Mouse (Mus musculus) stomach, embryonic 16.5 days (tissue): Measurements from ENCODE around the gene Tgfbi. TPM values are rescaled to one million over a fixed set of nuclear protein-coding genes. Genes with fewer than 3 reads are reported as not detected.
A peak's percentile ranks its signal among the peaks of the same experiment; 100 is the strongest.

Experiments
- ATAC-seq: fragments of 200-750 bp; cut with Nextera tagmentation; 2 replicates; pipeline ENCODE4 v1.8.0; 2017; ENCODE audit warnings: moderate number of reproducible peaks, moderate TSS enrichment; ENCODE audit not compliant: insufficient read depth, low FRiP score
- H3K27ac ChIP-seq: fragments of 300-500 bp; sonication (generic); 2 replicates; pipeline ENCODE4 v1.5.1; 2014; ENCODE audit warnings: low read length
- H3K27me3 ChIP-seq: fragments of 300-500 bp; sonication (generic); 2 replicates; pipeline ENCODE4 v1.6.1; 2014; ENCODE audit warnings: low read length, control low read depth, mixed read lengths; ENCODE audit not compliant: control insufficient read depth, insufficient read depth
- H3K36me3 ChIP-seq: fragments of 300-500 bp; sonication (generic); 2 replicates; pipeline ENCODE4 v1.6.1; 2014; ENCODE audit warnings: low read length; ENCODE audit not compliant: control insufficient read depth, insufficient read depth
- H3K4me1 ChIP-seq: fragments of 300-500 bp; sonication (generic); 2 replicates; pipeline ENCODE4 v1.6.1; 2014; ENCODE audit warnings: low read length, control low read depth, mixed read lengths; ENCODE audit not compliant: control insufficient read depth, insufficient read depth
- H3K4me2 ChIP-seq: fragments of 300-500 bp; sonication (generic); 2 replicates; pipeline ENCODE4 v1.6.1; 2014; ENCODE audit warnings: low read depth, low read length, mixed read lengths
- H3K4me3 ChIP-seq: fragments of 300-500 bp; sonication (generic); replicated peaks from 2 replicates; pipeline ENCODE4 v1.5.1; 2014; ENCODE audit warnings: mild to moderate bottlenecking, low read length
- H3K9ac ChIP-seq: fragments of 300-500 bp; sonication (generic); 2 replicates; pipeline ENCODE4 v1.6.1; 2014; ENCODE audit warnings: low read length
- H3K9me3 ChIP-seq: fragments of 300-500 bp; sonication (generic); replicated peaks from 2 replicates; pipeline ENCODE4 v1.6.1; 2016; ENCODE audit warnings: low read length, control low read depth; ENCODE audit not compliant: control insufficient read depth
- WGBS: fragments of 180-500 bp; shearing (Covaris S2); extraction: QIAGEN DNeasy Blood & Tissue Kit; methylation state at CpG from one replicate; pipeline ENCODE4 v1.1.7; 2014; 5-methylcytosine and 5-hydroxymethylcytosine counted together
- polyA plus RNA-seq: library from polyadenylated mRNA; unstranded; fragments of >200 nt; fragmentation: Nextera tagmentation; extraction: Ambion mirVana; gene quantifications from 2 replicates; pipeline ENCODE4 v1.2.1, GENCODE M21; 2015

Tgfbi gene
- polyA plus RNA-seq, 1 experiment from 2014 or later, result 180 TPM

- no peaks in the 10 kb centered on the region for H3K9me3 ChIP-seq
These were observed 16.1 kb upstream of the Tgfbi start for GRCm38 (mm10) chr13:56593196-56593595.

GRCm38 (mm10) chr13:56593961-56594391 lies 15.3 kb upstream of the Tgfbi start:
- Histone ChIP-seq H3K4me2 (no peak overlapping the region), H3K27ac (peak overlapping the region; percentile 70), H3K4me1 (peaks cover 61% of the 10 kb centered on the region), H3K27me3 (no peaks in the 10 kb centered on the region), H3K36me3 (no peaks in the 10 kb centered on the region), H3K9ac (0 out of 2 replicates have a peak overlapping the region, but pooled peaks have one; percentile 14), H3K4me3 (no peak overlapping the region), H3K9me3 (no peaks in the 10 kb centered on the region)
- 0 out of 2 replicates have a peak, but pooled peaks have one; percentile 11 for ATAC-seq
- 37% methylated on average over 7 of the region's 7 CpGs for WGBS

More at GRCm38 (mm10) chr13:56593196-56593595, 16.1 kb upstream of the Tgfbi start:
- Histone ChIP-seq H3K27me3 (no peaks in the 10 kb centered on the region), H3K4me2 (no peak overlapping the region), H3K27ac (no peak overlapping the region), H3K36me3 (no peaks in the 10 kb centered on the region), H3K4me3 (no peak overlapping the region), H3K4me1 (peaks cover 67% of the 10 kb centered on the region), H3K9ac (no peak overlapping the region)
- no peak for ATAC-seq
- WGBS, result 77% methylated on average over 5 of the region's 5 CpGs

- Histone ChIP-seq H3K9ac (no peak overlapping the region), H3K4me2 (no peak overlapping the region), H3K27ac (no peak overlapping the region; the same call in 1 of the 2 replicates), H3K27me3 (no peaks in the 10 kb centered on the region), H3K9me3 (no peaks in the 10 kb centered on the region), H3K36me3 (no peaks in the 10 kb centered on the region), H3K4me3 (no peak overlapping the region), H3K4me1 (peaks cover 60% of the 10 kb centered on the region)
- no peak for ATAC-seq
- 68% methylated on average over 8 of the region's 8 CpGs for WGBS
These were observed 14.1 kb upstream of the Tgfbi start for GRCm38 (mm10) chr13:56595246-56595645.

- Histone ChIP-seq H3K27me3 (no peaks in the 10 kb centered on the region), H3K4me3 (no peak overlapping the region), H3K4me1 (peaks cover 73% of the 10 kb centered on the region), H3K27ac (peak overlapping the region; percentile 83), H3K36me3 (no peaks in the 10 kb centered on the region), H3K4me2 (no peak overlapping the region), H3K9me3 (no peaks in the 10 kb centered on the region), H3K9ac (no peak overlapping the region)
- ATAC-seq, result no peak
- WGBS, result 75% methylated on average over 4 of the region's 4 CpGs
These were observed 12.0 kb upstream of the Tgfbi start for GRCm38 (mm10) chr13:56597296-56597695.

GRCm38 (mm10) chr13:56597831-56598612 lies 11.3 kb upstream of the Tgfbi start:
- 33% methylated on average over 12 of the region's 12 CpGs for WGBS
- H3K9me3 ChIP-seq, result no peaks in the 10 kb centered on the region
- H3K27me3 ChIP-seq, result no peaks in the 10 kb centered on the region
- peak overlapping the region; percentile 33 for H3K4me2 ChIP-seq
- H3K27ac ChIP-seq, result peak overlapping the region; percentile 58; the same call in 1 of the 2 replicates
- no peaks in the 10 kb centered on the region for H3K36me3 ChIP-seq
- H3K9ac ChIP-seq, result no peak overlapping the region
- peaks cover 73% of the 10 kb centered on the region for H3K4me1 ChIP-seq
- H3K4me3 ChIP-seq, result no peak overlapping the region
- peak; percentile 54; the same call in 1 of the 2 replicates for ATAC-seq

- H3K9ac ChIP-seq, result no peak overlapping the region
- WGBS, result 93% methylated on average over 2 of the region's 2 CpGs
- H3K36me3 ChIP-seq, result no peaks in the 10 kb centered on the region
- H3K27me3 ChIP-seq, result no peaks in the 10 kb centered on the region
- peaks cover 61% of the 10 kb centered on the region for H3K4me1 ChIP-seq
- no peaks in the 10 kb centered on the region for H3K9me3 ChIP-seq
- ATAC-seq, result no peak
- no peak overlapping the region for H3K4me2 ChIP-seq
- H3K27ac ChIP-seq, result peak overlapping the region; percentile 90
- no peak overlapping the region for H3K4me3 ChIP-seq
These were observed 9.8 kb upstream of the Tgfbi start for GRCm38 (mm10) chr13:56599511-56599910.

GRCm38 (mm10) chr13:56600216-56600890 lies 9.0 kb upstream of the Tgfbi start:
- Histone ChIP-seq H3K9ac (no peak overlapping the region), H3K4me3 (no peak overlapping the region), H3K36me3 (no peaks in the 10 kb centered on the region), H3K4me2 (no peak overlapping the region), H3K9me3 (no peaks in the 10 kb centered on the region), H3K27ac (peak overlapping the region; percentile 90), H3K4me1 (peaks cover 53% of the 10 kb centered on the region), H3K27me3 (no peaks in the 10 kb centered on the region)
- 0 out of 2 replicates have a peak, but pooled peaks have one; percentile 23 for ATAC-seq
- 36% methylated on average over 10 of the region's 10 CpGs for WGBS

GRCm38 (mm10) chr13:56601199-56601598 lies 8.1 kb upstream of the Tgfbi start:
- H3K27me3 ChIP-seq, result no peaks in the 10 kb centered on the region
- H3K27ac ChIP-seq, result peak overlapping the region; percentile 90
- H3K4me1 ChIP-seq, result peaks cover 44% of the 10 kb centered on the region
- H3K36me3 ChIP-seq, result no peaks in the 10 kb centered on the region
- peak; percentile 83 for ATAC-seq
- H3K4me3 ChIP-seq, result no peak overlapping the region
- no peaks in the 10 kb centered on the region for H3K9me3 ChIP-seq
- no peak overlapping the region for H3K9ac ChIP-seq
- H3K4me2 ChIP-seq, result no peak overlapping the region
- WGBS, result 22% methylated on average over 11 of the region's 11 CpGs

GRCm38 (mm10) chr13:56605503-56605902 lies 3.8 kb upstream of the Tgfbi start:
- H3K27ac ChIP-seq, result no peak overlapping the region
- no peak overlapping the region for H3K4me3 ChIP-seq
- peaks cover 40% of the 10 kb centered on the region for H3K4me1 ChIP-seq
- no peak overlapping the region for H3K4me2 ChIP-seq
- no peak overlapping the region for H3K9ac ChIP-seq
- 90% methylated on average over 9 of the region's 9 CpGs for WGBS
- ATAC-seq, result no peak
- H3K36me3 ChIP-seq, result no peaks in the 10 kb centered on the region
- H3K9me3 ChIP-seq, result no peaks in the 10 kb centered on the region
- no peaks in the 10 kb centered on the region for H3K27me3 ChIP-seq
